Mouse (Mus musculus): Measurements from ENCODE around the gene Gm44973. TPM values are rescaled to one million over a fixed set of nuclear protein-coding genes. Genes with fewer than 3 reads are reported as not detected.
A peak's percentile ranks its signal among the peaks of the same experiment; 100 is the strongest.

Gm44973 gene
- polyA plus RNA-seq, 1 experiment from 2014 or later: not detected

GRCm38 (mm10) chr7:5037467-5037866 is 22.2 kb downstream of the Gm44973 start:
- Histone ChIP-seq H3K36me3 (peaks cover 48% of the 10 kb centered on the region), H3K9ac (no peak overlapping the region; the same call in 1 of the 2 replicates), H3K4me1 (peaks cover 3% of the 10 kb centered on the region; the same call in 1 of the 2 replicates), H3K27me3 (no peaks in the 10 kb centered on the region), H3K27ac (peak overlapping the region; percentile 98; the same call in 1 of the 2 replicates), H3K9me3 (0 out of 2 replicates have a peak, but pooled peaks cover 7% of the 10 kb centered on the region), H3K4me3 (peak overlapping the region; percentile 70), H3K4me2 (peak overlapping the region; percentile 46)
- WGBS: 89% methylated on average over 8 of the region's 8 CpGs
- no peak for ATAC-seq (ENCODE audit: insufficient number of reproducible peaks, low FRiP score, low TSS enrichment, low read depth)

- Histone ChIP-seq H3K9ac (peak within 1 kb of the TSS; percentile 71), H3K27me3 (no peaks in the 10 kb centered on the region), H3K4me1 (peaks cover 3% of the 10 kb centered on the region; the same call in 1 of the 2 replicates), H3K4me2 (peak within 1 kb of the TSS; percentile 46), H3K27ac (peak within 1 kb of the TSS; percentile 98), H3K4me3 (peak within 1 kb of the TSS; percentile 70), H3K9me3 (0 out of 2 replicates have a peak, but pooled peaks cover 7% of the 10 kb centered on the region), H3K36me3 (peaks cover 40% of the 10 kb centered on the region)
- under 1% methylated on average over 48 of the region's 48 CpGs for WGBS
- ATAC-seq (ENCODE audit: insufficient number of reproducible peaks, low FRiP score, low TSS enrichment, low read depth): peak; percentile 92
Observed at GRCm38 (mm10) chr7:5038109-5038732, 22.9 kb downstream of the Gm44973 start, which contains the start of gene Zfp784. TSS of gene Zfp784 (minus strand) at chr7:5038446.

- no peak for ATAC-seq (ENCODE audit: insufficient number of reproducible peaks, low FRiP score, low TSS enrichment, low read depth)
Observed at GRCm38 (mm10) chr7:5038940-5039339, 23.6 kb downstream of the Gm44973 start.

GRCm38 (mm10) chr7:5044981-5045380 is 29.7 kb downstream of the Gm44973 start:
- no peak overlapping the region for H3K4me3 ChIP-seq
- no peak overlapping the region for H3K9ac ChIP-seq
- H3K36me3 ChIP-seq: 0 out of 2 replicates have a peak, but pooled peaks cover 5% of the 10 kb centered on the region
- no peak overlapping the region for H3K27ac ChIP-seq
- ATAC-seq (ENCODE audit: insufficient number of reproducible peaks, low FRiP score, low TSS enrichment, low read depth): no peak
- no peak overlapping the region for H3K4me2 ChIP-seq
- H3K27me3 ChIP-seq: no peaks in the 10 kb centered on the region
- no peaks in the 10 kb centered on the region for H3K9me3 ChIP-seq
- 82% methylated on average over 2 of the region's 2 CpGs for WGBS
- H3K4me1 ChIP-seq: no peaks in the 10 kb centered on the region

More at GRCm38 (mm10) chr7:5038940-5039339, 23.6 kb downstream of the Gm44973 start:
- H3K27ac ChIP-seq: peak overlapping the region; percentile 98
- 27% methylated on average over 5 of the region's 5 CpGs for WGBS
- H3K9me3 ChIP-seq: 0 out of 2 replicates have a peak, but pooled peaks cover 7% of the 10 kb centered on the region
- H3K4me3 ChIP-seq: peak overlapping the region; percentile 70
- peaks cover 33% of the 10 kb centered on the region for H3K36me3 ChIP-seq
- peak overlapping the region; percentile 71; the same call in 1 of the 2 replicates for H3K9ac ChIP-seq
- H3K4me1 ChIP-seq: peaks cover 3% of the 10 kb centered on the region; the same call in 1 of the 2 replicates
- no peaks in the 10 kb centered on the region for H3K27me3 ChIP-seq
- peak overlapping the region; percentile 46 for H3K4me2 ChIP-seq

- no peaks in the 10 kb centered on the region for H3K9me3 ChIP-seq
- H3K4me3 ChIP-seq: no peak overlapping the region
- no peak overlapping the region for H3K4me2 ChIP-seq
- no peak overlapping the region for H3K9ac ChIP-seq
- H3K4me1 ChIP-seq: peaks cover 8% of the 10 kb centered on the region
- 73% methylated on average over 2 of the region's 2 CpGs for WGBS
- H3K36me3 ChIP-seq: 0 out of 2 replicates have a peak, but pooled peaks cover 5% of the 10 kb centered on the region
- H3K27me3 ChIP-seq: no peaks in the 10 kb centered on the region
- no peak for ATAC-seq (ENCODE audit: insufficient number of reproducible peaks, low FRiP score, low TSS enrichment, low read depth)
- no peak overlapping the region for H3K27ac ChIP-seq
Observed at GRCm38 (mm10) chr7:5046112-5046511, 30.8 kb downstream of the Gm44973 start.

GRCm38 (mm10) chr7:5047313-5047712 is 32.0 kb downstream of the Gm44973 start:
- H3K4me1 ChIP-seq: peaks cover 14% of the 10 kb centered on the region
- 23% methylated on average over 2 of the region's 2 CpGs for WGBS

GRCm38 (mm10) chr7:5051193-5052192 is 36.2 kb downstream of the Gm44973 start, which contains the start of gene Zfp580:
TSS of gene Zfp580 (plus strand) at chr7:5051538.
- Histone ChIP-seq H3K9me3 (no peaks in the 10 kb centered on the region), H3K4me2 (peak within 1 kb of the TSS; percentile 82), H3K27me3 (peaks cover 41% of the 10 kb centered on the region), H3K9ac (peak within 1 kb of the TSS; percentile 78), H3K27ac (peak within 1 kb of the TSS; percentile 80), H3K4me3 (peak within 1 kb of the TSS; percentile 79), H3K4me1 (peaks cover 44% of the 10 kb centered on the region), H3K36me3 (no peaks in the 10 kb centered on the region)
- under 1% methylated on average over 65 of the region's 65 CpGs for WGBS
- ATAC-seq (ENCODE audit: insufficient number of reproducible peaks, low FRiP score, low TSS enrichment, low read depth): peak; percentile 65; the same call in 1 of the 2 replicates

More at GRCm38 (mm10) chr7:5047313-5047712, 32.0 kb downstream of the Gm44973 start:
- Histone ChIP-seq H3K4me2 (no peak overlapping the region), H3K9ac (no peak overlapping the region), H3K27ac (no peak overlapping the region), H3K27me3 (peaks cover 4% of the 10 kb centered on the region; the same call in 1 of the 2 replicates), H3K9me3 (no peaks in the 10 kb centered on the region), H3K36me3 (no peaks in the 10 kb centered on the region), H3K4me3 (no peak overlapping the region)
- no peak for ATAC-seq (ENCODE audit: insufficient number of reproducible peaks, low FRiP score, low TSS enrichment, low read depth)

GRCm38 (mm10) chr7:5052438-5052837 is 37.1 kb downstream of the Gm44973 start:
- Histone ChIP-seq H3K9me3 (no peaks in the 10 kb centered on the region), H3K4me1 (peaks cover 51% of the 10 kb centered on the region), H3K4me2 (peak overlapping the region; percentile 82), H3K4me3 (peak overlapping the region; percentile 79), H3K27ac (no peak overlapping the region), H3K9ac (peak overlapping the region; percentile 78), H3K36me3 (no peaks in the 10 kb centered on the region), H3K27me3 (peaks cover 41% of the 10 kb centered on the region)
- no peak for ATAC-seq (ENCODE audit: insufficient number of reproducible peaks, low FRiP score, low TSS enrichment, low read depth)
- 2% methylated on average over 10 of the region's 12 CpGs for WGBS

GRCm38 (mm10) chr7:5052931-5053343 is 37.6 kb downstream of the Gm44973 start:
- Histone ChIP-seq H3K4me3 (peak overlapping the region; percentile 79), H3K27me3 (peaks cover 45% of the 10 kb centered on the region), H3K9me3 (no peaks in the 10 kb centered on the region), H3K27ac (no peak overlapping the region), H3K9ac (peak overlapping the region; percentile 78; the same call in 1 of the 2 replicates), H3K36me3 (no peaks in the 10 kb centered on the region), H3K4me1 (peaks cover 56% of the 10 kb centered on the region), H3K4me2 (peak overlapping the region; percentile 82)
- WGBS: 4% methylated on average over 40 of the region's 45 CpGs
- ATAC-seq (ENCODE audit: insufficient number of reproducible peaks, low FRiP score, low TSS enrichment, low read depth): no peak

GRCm38 (mm10) chr7:5053456-5054179 is 38.3 kb downstream of the Gm44973 start:
- no peak for ATAC-seq (ENCODE audit: insufficient number of reproducible peaks, low FRiP score, low TSS enrichment, low read depth)
- Histone ChIP-seq H3K27me3 (peaks cover 45% of the 10 kb centered on the region), H3K4me3 (peak overlapping the region; percentile 79), H3K9me3 (no peaks in the 10 kb centered on the region), H3K36me3 (no peaks in the 10 kb centered on the region), H3K4me1 (peaks cover 61% of the 10 kb centered on the region), H3K4me2 (peak overlapping the region; percentile 82), H3K9ac (peak overlapping the region; percentile 44; the same call in 1 of the 2 replicates), H3K27ac (no peak overlapping the region)
- 10% methylated on average over 32 of the region's 32 CpGs for WGBS

All from limb, embryonic 15.5 days (tissue).